Mouse (Mus musculus) duodenum, adult 2 months (tissue): ENCODE results near the gene Sdsl. TPM values are rescaled to one million over a fixed set of nuclear protein-coding genes. Genes with fewer than 3 reads are reported as not detected.

ENCODE experiments used
- polyA plus RNA-seq: library from polyadenylated mRNA; depleted of rRNA; stranded (reverse); fragments of >200 nt; gene quantifications from 2 replicates; pipeline ENCODE4 v1.2.3, GENCODE M21; 2012; ENCODE audit warnings: low replicate concordance; rRNA removed

Gene Sdsl
- 37.4 and 48.7 TPM in 2 replicates for polyA plus RNA-seq

GRCm38 (mm10) chr5:120472770-120473169 lies at the start of gene Sdsl:
TSS of gene Sdsl (minus strand) at chr5:120472810.

GRCm38 (mm10) chr5:120510982-120511642 lies 38.5 kb upstream of the Sdsl start, which contains the start of gene Slc8b1:
TSS of gene Slc8b1 (plus strand) at chr5:120511168.

GRCm38 (mm10) chr5:120503144-120503795 lies 30.7 kb upstream of the Sdsl start, which contains the start of gene Plbd2:
TSS of gene Plbd2 (minus strand) at chr5:120503625.

GRCm38 (mm10) chr5:120476296-120476695 lies 3.7 kb upstream of the Sdsl start, which contains the start of gene Sds:
TSS of gene Sds (plus strand) at chr5:120476526.

GRCm38 (mm10) chr5:120431649-120432485 lies 40.7 kb downstream of the Sdsl start, which contains the start of gene Lhx5:
TSS of gene Lhx5 (plus strand) at chr5:120431699.

Other genes with a start within 250 kb of the Sdsl start
- 0.69 and 1.1 TPM in 2 replicates for gene Lhx5, start 41.1 kb downstream of the Sdsl start, polyA plus RNA-seq
- not detected in 2 replicates for gene Sds, start 3.7 kb upstream of the Sdsl start, polyA plus RNA-seq
- 19.2 and 23.4 TPM in 2 replicates for gene Plbd2, start 30.8 kb upstream of the Sdsl start, polyA plus RNA-seq
- gene Slc8b1, start 38.4 kb upstream of the Sdsl start, polyA plus RNA-seq = 9.2 and 12.2 TPM in 2 replicates
- gene Tpcn1, start 115.9 kb upstream of the Sdsl start, polyA plus RNA-seq = 42.1 and 59.5 TPM in 2 replicates
- 0.13 and 0.14 TPM in 2 replicates for gene Iqcd, start 116.2 kb upstream of the Sdsl start, polyA plus RNA-seq
- 17.6 and 17.8 TPM in 2 replicates for gene Rita1, start 139.8 kb upstream of the Sdsl start, polyA plus RNA-seq
- gene Ddx54, start 139.9 kb upstream of the Sdsl start, polyA plus RNA-seq = 31.8 and 32.2 TPM in 2 replicates
- gene Cfap73, start 161.4 kb upstream of the Sdsl start, polyA plus RNA-seq = not detected in 2 replicates
- gene Rasal1, start 176.0 kb upstream of the Sdsl start, polyA plus RNA-seq = 0.96 and 4.4 TPM in 2 replicates
- 12.1 and 26.2 TPM in 2 replicates for gene Dtx1, start 239.1 kb upstream of the Sdsl start, polyA plus RNA-seq